Mouse (Mus musculus) kidney, adult 9 months (tissue): ENCODE results near the gene Olfr1393.
"Not testable (repeated sequence)": the region's sequence is repeated elsewhere in the genome, so short reads cannot be mapped to it uniquely, and the experiment has no call there.

ENCODE experiments used
- DNase-seq: peaks from one replicate; pipeline ENCODE4 v3.0.0; 2022

Olfr1393 gene

DNA sequence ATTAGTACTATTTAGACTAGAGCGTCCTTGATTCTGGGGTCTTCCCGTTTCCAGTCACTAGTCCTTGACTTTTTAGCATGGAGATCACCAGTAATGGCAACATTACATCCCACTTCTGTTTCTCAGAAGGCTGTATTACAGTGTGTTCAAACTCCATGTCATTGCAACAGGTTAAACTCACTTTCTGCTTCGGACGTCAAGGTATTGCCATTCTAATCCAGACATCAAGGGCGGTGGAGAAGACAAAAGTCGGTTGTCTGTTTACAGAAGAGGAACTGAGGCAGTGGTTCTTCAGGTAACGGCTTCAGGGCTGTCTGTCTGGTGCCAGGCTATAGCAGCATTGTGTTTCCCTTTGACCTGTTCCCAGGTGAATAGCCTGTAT lies 26.7 kb upstream of the Olfr1393 start:
- DNase-seq, result no peak

DNA sequence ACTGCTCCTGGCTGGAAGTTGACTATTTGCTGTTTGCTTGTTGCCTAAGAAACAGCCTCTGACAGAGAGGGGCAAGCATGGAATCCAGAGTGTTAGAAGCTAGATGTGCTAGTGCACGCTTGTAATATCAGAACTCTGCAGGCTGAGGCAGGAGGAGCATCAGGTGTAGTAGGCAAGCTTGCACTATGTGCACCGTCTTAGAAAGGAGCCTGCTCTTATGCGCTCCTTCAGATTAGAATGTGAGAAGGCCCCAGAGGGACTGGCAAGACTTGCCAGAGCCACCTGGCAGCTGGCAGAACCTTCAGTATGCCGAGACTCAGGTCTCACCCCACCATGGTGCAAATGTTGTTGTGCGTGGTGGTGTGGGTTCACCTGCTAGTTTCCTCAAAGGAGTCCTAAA lies 26.1 kb upstream of the Olfr1393 start:
- no peak for DNase-seq

DNA sequence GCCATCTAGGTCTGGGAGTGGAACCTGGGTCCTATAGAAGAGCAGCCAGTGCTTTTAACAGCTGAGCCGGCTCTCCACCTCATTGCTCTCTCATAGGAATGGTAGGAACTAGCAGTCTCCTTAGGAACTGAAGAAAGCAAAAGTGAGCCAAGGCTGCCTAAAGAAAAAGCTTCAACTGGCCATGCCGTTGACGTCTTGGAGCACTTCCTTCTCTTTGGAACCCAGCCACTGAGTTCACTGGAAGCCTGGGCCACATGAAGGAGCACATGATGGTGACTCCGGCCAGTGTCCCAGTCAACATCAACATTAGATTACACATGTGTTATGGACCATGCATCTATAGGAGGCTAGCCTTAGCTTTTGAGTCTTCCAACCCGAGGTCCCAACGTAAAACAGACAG lies 25.1 kb upstream of the Olfr1393 start:
- DNase-seq, result peak; percentile 42

DNA sequence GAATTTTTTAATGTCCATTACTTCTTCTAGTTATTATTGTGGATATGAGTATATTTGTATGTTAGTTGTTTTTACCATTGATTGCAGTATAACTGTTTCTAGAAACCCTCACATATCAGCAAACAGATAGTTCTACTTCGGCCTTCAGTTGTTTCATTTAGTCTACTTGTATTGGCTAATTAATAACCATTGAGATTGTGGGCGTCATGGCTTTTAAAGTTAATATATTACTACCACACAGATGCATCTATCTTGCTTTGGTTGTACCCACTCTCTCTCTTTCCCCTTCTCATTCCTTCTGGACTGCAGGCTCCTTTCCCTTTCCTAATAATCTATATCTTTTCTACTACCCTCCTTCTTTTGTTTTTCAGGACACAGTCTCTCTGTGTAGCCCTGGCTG lies 18.8 kb upstream of the Olfr1393 start:
- DNase-seq, result peak; percentile 78

DNA sequence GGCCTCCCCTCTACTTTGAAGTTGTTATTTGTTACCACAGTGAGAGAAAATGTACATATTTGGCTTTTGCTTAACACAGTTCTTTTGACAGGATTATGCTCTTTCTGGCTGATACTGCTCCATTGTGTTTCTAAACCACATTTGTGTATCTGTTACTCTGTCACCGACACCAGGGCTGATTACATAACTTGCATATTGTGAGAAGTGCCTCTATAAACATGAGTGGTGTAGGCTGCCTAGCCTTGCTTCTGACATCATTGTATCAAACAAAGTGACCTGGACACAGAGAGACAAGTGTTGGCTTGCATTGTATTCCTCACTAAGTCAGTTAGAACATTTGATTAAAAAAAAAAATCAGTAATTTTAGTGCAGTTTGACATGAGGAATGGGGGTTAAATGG lies 18.3 kb upstream of the Olfr1393 start:
- no peak for DNase-seq

DNA sequence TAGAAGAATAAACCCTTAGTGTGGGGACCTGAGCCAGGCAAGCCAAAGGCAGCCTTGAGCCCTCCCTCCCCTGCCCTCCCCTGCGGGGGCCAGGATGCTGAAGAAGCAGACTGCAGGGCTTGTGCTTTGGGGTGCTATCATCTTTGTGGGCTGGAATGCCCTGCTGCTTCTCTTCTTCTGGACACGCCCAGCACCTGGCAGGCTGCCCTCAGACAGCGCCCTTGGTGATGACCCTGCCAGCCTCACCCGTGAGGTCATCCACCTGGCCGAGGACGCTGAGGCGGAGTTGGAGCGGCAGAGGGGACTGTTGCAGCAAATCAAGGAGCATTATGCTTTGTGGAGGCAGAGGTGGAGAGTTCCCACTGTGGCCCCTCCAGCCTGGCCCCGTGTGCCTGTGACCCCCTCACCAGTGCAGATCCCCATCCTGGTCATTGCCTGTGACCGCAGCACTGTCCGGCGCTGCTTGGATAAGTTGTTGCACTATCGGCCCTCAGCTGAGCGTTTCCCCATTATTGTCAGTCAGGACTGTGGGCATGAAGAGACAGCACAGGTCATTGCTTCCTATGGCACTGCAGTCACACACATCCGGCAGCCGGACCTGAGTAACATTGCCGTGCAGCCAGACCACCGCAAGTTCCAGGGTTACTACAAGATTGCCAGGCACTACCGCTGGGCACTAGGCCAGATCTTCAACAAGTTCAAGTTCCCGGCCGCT lies 17.3 kb upstream of the Olfr1393 start:
- peak; percentile 96 for DNase-seq

DNA sequence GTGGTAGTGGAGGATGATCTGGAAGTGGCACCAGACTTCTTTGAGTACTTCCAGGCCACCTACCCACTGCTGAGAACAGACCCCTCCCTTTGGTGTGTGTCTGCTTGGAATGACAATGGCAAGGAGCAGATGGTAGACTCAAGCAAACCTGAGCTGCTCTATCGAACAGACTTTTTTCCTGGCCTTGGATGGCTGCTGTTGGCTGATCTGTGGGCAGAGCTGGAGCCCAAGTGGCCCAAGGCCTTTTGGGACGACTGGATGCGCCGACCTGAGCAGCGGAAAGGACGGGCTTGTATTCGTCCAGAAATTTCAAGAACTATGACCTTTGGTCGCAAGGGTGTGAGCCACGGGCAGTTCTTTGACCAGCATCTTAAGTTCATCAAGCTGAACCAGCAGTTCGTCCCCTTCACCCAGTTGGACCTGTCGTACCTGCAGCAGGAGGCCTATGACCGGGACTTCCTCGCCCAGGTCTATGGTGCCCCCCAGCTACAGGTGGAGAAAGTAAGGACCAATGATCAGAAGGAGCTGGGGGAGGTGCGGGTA lies 16.7 kb upstream of the Olfr1393 start:
- peak; percentile 95 for DNase-seq

DNA sequence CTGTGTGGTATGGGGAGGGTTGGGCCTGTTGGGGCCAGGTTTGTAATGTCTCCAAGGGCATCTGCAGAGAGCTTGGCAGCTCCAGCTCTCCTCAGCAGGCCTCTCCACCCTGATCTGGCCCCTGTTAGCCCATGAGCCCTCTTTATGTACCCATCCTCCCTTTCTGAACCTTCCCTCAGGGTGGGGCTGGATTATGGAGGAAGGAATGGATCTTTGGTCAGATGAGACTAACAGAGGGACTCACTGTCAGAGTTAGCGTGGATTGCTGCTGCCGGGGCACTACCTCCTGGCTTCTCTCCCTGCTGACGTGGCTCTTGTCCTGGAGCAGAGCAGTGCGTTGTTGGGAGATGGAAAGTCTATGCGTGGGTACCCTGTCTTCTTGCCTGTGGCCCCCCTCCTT lies 15.8 kb upstream of the Olfr1393 start:
- peak; percentile 63 for DNase-seq

DNA sequence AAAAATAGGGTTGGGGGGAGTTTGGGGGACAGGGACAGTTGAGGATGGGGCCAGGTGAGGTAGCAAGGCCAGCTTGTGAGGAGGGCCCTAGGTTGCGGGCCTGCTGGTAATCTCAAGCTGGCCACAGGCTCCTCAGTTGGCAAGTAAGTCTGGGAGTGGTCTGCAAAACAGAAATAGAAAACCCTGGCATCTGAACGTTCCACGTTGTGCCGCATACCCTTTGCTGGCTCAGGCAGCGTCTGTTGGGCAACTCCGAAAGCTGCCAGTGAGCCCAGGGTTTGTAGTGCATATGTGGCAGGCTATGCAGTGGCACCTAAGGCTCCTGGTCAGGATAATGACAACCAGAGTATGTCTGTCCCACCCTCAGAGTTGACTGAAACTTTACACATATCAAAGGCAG lies 15.0 kb upstream of the Olfr1393 start:
- no peak for DNase-seq

DNA sequence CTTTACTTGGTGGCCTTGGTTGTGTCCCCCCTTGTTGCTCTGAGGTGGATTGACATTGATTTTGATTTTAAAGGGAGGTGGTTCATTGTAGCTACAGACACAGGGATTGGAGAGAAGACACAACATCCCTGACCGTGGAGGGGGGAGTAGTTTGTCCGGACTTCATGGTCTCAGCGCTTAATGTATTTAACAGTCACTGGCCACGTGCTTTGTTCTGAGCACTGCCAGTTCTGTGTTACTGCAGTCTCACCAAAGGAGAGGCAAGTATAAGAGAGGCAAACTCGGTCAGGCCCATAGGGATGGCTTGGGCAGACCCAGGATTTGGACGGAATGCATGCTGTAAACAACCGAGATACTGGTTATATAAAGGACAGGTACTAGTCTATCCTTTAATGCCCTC lies 14.0 kb upstream of the Olfr1393 start:
- DNase-seq, result no peak

DNA sequence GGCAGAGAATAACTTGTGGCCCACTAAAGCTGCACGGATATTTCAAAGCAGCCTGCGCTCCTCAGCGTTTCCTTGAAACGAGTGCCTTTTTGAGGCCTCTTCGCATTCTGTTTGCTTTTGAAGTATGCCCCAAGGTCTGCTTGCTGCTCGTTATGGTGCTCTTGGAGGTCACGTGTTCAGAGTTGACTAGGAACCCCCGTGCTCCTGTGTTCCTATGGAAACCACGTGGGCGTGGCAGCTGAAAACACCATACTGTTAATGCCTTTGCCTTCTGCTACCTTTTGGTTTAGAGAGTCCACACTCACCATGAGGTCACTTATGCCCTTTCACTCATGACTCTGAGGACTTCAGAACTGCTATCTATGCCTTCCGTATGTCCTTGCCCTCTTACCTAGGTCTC lies 13.5 kb upstream of the Olfr1393 start:
- no peak for DNase-seq

DNA sequence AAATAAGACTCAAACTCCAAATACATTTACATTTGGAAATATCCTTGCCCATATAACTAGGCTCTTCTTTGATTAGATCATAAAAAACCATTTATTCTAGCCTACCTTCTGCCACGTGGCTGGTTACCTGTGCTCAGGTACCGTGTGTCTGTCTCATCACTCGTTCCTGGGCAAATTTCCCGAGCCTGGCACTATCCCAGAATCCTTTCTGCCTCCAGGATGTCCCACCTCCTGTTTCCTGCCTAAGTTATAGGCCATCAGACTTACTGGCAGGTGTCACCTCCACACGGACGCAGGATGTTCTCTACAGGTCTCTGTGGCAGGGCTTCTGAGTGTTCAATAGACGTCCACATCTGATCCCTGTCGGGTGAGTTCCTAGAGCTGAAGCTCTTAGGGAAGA lies 13.0 kb upstream of the Olfr1393 start:
- peak; percentile 46 for DNase-seq

DNA sequence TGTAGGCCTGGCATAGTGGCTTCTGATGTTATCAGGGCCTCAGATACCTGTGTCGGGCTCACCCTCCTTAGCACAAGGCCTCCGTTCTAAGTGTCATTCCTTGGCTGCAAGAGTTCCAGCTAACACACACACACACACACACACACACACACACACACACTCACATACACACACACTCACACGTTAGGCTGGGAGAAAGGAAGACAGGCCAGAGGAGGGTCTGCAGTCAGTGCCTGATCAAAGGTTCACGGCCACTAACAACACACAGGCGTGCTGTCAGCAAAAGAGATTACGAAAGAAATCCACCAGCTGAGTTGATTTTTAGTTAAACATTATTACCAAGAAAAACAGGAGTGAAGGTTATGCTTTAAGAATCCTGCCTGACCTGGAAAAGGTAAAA lies 11.4 kb upstream of the Olfr1393 start:
- DNase-seq, result peak; percentile 88

DNA sequence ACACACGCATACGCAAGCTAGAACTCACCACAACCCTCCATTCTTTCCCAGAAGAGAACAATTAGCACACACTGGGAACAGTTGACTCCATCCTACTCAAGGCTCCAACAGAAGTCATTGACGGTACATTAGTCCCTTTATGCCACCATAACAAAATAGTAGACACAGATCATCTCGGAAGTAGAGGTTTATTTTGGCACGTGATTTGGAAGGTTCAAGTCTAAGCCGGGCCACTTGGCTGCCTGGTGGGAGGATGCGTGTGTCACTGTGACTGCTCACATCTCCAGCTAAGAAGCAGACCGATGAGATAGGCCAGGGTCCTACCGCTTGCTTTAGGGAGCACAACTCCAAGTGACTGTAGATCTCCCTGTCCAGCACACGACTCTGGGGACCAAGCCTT lies 10.8 kb upstream of the Olfr1393 start:
- no peak for DNase-seq

DNA sequence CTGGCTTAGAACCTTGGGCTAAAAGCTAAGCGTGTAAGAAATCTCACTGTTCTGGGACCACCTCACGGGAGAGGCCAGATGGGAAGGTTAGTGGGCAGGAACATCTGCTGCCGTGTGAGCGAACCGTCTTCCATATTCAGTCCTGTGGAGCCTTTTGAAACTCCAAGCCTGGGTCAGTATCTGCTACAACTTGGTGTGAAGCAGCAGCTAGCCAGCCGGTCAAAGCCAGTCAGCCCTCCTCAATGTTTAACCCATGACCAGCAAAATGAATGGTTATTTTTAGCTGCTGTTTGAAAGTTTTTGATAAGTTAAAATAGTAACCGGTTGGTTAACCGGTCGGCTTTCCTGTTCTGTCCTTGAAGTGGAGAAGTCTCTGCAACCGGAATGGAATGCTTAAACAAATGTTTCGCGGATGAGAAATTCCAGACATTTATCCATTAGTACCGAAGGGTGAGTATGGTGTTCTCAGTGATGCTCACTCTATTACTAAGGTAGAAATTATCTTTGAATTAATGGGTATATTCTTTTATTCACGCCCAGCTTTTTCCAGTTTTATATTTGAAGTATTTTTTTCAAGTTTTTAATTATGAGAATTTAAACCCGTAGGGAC lies 10.0 kb upstream of the Olfr1393 start:
- DNase-seq, result peak; percentile 88

DNA sequence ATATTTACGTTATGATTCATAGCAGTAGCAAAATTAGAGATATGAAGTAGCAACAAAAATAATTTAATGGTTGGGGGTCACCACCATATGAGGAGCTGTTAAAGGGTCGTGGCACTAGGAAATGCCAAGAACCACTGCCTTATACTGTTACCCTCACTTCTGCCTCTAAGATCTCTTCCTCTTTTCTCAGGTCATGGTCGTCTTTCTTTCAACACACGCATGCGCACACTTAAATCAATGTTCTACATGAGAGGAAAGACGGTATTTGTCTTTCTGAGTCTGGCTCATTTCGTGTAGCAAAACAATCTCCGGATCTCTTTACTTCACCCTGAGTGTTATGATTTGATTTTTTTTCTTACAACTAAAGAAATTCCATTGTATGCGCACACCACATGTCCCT lies 8.3 kb upstream of the Olfr1393 start:
- no peak for DNase-seq

DNA sequence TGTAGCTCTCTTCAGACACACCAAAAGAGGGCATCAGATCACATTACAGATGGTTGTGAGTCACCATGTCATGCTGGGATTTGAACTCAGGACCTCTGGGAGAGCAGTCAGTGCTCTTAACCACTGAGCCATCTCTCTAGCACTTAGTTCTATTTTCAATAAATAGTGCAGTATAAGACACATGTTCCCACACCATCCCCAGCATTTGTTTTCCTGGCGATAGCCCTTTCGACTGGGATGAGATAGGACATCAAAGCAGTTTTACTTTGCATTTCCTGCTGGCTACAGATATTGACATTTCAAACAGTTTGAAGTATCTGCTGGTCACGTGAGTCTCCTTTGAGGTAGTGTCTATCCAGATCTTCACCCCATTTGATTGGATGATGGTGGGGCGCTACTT lies 7.7 kb upstream of the Olfr1393 start:
- no peak for DNase-seq

DNA sequence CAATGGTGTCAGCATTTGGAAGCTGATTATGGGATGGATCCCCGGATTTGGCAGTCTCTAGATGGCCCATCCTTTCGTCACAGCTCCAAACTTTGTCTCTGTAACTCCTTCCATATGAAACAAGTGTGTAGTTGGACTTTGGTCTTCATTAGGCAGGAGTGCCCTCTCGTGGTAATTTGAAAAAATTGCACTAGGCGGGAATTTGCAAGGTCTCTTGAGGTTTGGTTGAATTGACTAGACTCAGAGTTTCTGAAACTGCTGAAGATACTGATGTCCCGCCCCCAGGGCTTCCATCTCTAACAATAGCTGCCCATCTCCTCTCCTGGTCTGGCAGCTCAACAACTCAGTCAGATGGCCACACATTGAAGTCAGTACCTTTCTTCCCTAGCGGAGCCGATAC lies 6.8 kb upstream of the Olfr1393 start:
- peak; percentile 69 for DNase-seq

DNA sequence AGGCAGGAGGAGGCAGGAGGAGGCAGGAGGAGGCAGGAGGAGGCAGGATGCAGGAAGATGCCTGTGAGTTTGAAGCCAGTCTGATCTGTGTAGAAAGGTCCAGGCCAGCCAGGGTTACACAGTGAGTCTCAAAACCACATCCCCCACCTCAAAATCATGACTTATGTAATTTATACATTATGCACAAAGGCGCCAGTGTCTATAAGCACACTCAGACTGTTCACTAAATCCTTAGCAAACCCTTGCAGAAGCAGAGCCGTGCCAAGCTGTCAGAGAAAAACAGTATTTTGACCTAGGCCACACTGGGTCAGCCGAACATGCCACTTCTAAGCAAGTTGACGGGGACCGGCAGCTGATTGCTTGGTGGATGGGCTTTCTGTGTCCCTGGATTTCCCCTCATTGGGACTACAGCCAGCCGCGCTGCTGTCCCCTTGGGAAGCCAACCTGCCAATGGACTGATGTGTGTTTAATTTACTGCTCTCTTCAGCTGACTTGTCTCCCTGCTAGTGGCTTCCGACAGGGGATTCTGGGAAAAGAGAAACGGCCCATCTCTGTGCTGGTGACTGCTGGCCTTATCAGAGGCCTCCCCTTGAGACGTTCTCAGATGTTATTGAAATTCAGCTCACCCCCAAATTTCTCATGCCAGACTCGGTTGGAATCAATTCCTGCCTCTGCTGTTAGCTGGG lies 4.1 kb upstream of the Olfr1393 start:
- no peak for DNase-seq

DNA sequence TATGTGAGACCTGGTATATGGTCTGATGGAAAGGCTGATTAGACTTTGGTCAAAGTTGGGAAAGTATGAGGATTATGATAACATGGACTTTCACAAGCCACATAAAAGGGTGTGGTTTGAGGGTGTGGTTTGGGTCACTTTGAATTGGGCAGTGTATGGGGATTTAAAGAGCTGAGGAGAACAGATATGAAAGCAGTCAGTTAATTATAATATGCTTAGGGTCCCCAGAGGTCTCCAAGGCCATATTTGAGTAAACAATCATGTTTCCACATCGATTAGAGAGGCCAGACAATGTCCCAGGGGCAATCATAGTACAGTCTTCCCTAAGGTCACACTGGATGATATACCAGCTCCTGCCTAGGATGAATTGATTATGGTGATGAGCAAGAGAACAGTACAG lies 6.9 kb downstream of the Olfr1393 start, which contains the start of gene Olfr1392:
Gene Olfr1392, plus strand, starts transcription at position 301 of the 400 bp plus-strand sequence.
- DNase-seq, result not testable (repeated sequence)

DNA sequence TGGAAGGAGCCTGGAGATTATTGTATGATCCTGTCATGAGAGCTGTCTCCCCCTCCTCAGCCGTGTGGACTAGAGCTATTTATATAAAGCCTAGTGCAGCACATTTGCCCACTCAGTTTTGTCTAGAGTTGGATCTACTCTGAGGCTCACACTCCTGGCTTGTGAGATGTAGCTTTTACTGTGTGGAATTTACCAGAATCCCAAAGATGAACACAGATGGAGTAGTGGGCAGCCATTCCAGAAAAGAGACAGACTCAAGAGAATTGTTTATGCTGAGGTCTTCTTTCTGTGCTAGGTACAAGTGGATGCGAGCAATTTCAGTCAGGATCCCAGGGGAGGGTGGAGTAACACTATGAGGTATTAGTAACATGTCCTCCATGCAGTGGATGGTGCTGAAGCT lies 9.1 kb downstream of the Olfr1393 start:
- no peak for DNase-seq

DNA sequence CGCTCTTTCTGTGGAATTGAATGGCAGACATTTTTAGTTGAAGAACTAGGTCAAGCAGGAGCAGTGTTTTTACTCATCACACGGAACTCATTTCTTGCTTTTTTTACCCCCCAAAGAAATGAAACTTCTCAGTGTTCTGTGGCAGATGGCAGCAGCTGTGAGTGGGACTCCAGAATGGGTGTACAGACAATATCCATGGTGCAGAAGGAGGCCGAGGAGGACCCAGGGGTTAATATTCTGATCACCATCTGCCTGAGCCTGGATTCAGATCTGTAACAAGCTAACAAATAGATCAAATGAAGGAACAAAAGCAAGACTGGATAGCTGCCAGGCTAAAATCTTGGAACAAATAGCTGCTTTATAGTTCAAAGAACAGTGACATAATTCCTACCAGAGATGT lies 14.7 kb downstream of the Olfr1393 start:
- DNase-seq, result no peak

DNA sequence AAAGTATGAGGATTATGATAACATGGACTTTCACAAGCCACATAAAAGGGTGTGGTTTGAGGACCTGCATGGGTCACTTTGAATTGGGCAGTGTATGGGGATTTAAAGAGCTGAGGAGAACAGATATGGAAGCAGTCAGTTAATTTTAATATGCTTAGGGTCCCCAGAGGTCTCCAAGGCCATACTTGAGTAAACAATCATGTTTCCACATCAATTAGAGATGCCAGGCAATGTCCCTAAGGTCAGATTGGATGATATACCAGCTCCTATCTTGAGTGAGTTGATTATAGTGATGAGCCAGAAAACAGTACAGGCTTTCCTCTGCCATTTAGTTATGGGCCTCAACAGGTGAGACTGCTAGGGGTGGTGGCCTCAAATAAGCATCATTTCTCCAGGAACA lies 26.3 kb downstream of the Olfr1393 start, which contains the start of gene Olfr10:
Gene Olfr10, plus strand, starts transcription at position 301 of the 400 bp plus-strand sequence.
- DNase-seq, result no peak

DNA sequence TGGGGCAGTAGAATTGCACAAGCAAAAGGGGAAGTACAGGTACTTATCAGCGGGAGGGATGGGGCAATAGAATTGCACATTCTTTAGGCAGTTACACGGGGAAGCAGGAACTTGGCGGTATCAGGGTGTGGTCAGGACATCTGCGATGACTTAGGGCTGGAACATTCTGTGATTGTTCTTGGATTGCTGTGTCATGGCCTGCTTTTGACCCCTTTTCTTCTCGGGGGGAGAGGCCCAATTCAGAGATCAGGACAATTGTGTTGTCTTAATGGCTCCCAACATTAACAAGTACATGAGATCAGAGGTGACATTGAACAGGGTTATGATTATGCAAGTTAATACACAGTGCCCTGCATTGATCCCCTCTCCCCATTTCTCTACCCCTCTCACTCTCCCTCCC lies 30.4 kb downstream of the Olfr1393 start:
- DNase-seq, result not testable (repeated sequence)
